Mouse (Mus musculus) megakaryocyte, embryonic 14.5 days (primary cell): ENCODE measurements around the gene Ms4a10.

Experiments
- FLI1 ChIP-seq: IDR thresholded peaks from 2 replicates; pipeline ENCODE4 v1.6.1; 2012; ENCODE audit warnings: low read length, inconsistent platforms, mixed read lengths
- GATA1 ChIP-seq: IDR thresholded peaks from 3 replicates; pipeline ENCODE4 v1.6.1; 2012; ENCODE audit warnings: mixed read lengths, low read length, inconsistent platforms, borderline replicate concordance

GRCm38 (mm10) chr19:10974238-10974865 lies at the start of gene Ms4a10:
- TF ChIP-seq FLI1 (no peak), GATA1 (no peak)
